Mouse (Mus musculus): Measurements from ENCODE around the gene Bicral. TPM values are rescaled to one million over a fixed set of nuclear protein-coding genes. Genes with fewer than 3 reads are reported as not detected.

Gene Bicral
- polyA plus RNA-seq, 1 experiment from 2014 or later: 3.5 TPM

GRCm38 (mm10) chr17:46823091-46823490, 35.2 kb downstream of the Bicral start:
- Histone ChIP-seq H3K27me3 (ENCODE audit: control insufficient read depth, insufficient read depth, low read length) (no peaks in the 10 kb centered on the region), H3K4me1 (ENCODE audit: control insufficient read depth, insufficient read depth, low read length) (no peaks in the 10 kb centered on the region), H3K27ac (ENCODE audit: low read length) (no peak overlapping the region), H3K4me2 (ENCODE audit: low read depth, low read length) (no peak overlapping the region), H3K9ac (ENCODE audit: low read length) (no peak overlapping the region), H3K9me3 (replicated peaks; ENCODE audit: control insufficient read depth, low read length) (no peaks in the 10 kb centered on the region), H3K4me3 (ENCODE audit: low read length) (no peak overlapping the region), H3K36me3 (ENCODE audit: control insufficient read depth, insufficient read depth) (peaks cover 38% of the 10 kb centered on the region)
- 95% methylated on average over 8 of the region's 8 CpGs for WGBS
- ATAC-seq (replicated peaks; ENCODE audit: extremely low read depth, insufficient read depth, low FRiP score): no peak

- WGBS: 92% methylated on average over 7 of the region's 7 CpGs
- ATAC-seq (replicated peaks; ENCODE audit: extremely low read depth, insufficient read depth, low FRiP score): no peak
- H3K4me1 ChIP-seq (ENCODE audit: control insufficient read depth, insufficient read depth, low read length): no peaks in the 10 kb centered on the region
- no peaks in the 10 kb centered on the region for H3K27me3 ChIP-seq (ENCODE audit: control insufficient read depth, insufficient read depth, low read length)
- peaks cover 28% of the 10 kb centered on the region for H3K36me3 ChIP-seq (ENCODE audit: control insufficient read depth, insufficient read depth)
- H3K9me3 ChIP-seq (replicated peaks; ENCODE audit: control insufficient read depth, low read length): no peaks in the 10 kb centered on the region
- H3K4me2 ChIP-seq (ENCODE audit: low read depth, low read length): no peak overlapping the region
- H3K4me3 ChIP-seq (ENCODE audit: low read length): no peak overlapping the region
- no peak overlapping the region for H3K27ac ChIP-seq (ENCODE audit: low read length)
- H3K9ac ChIP-seq (ENCODE audit: low read length): no peak overlapping the region
Observed at GRCm38 (mm10) chr17:46820628-46821027, 37.7 kb downstream of the Bicral start.

GRCm38 (mm10) chr17:46817734-46818158, 40.5 kb downstream of the Bicral start:
- Histone ChIP-seq H3K27me3 (ENCODE audit: control insufficient read depth, insufficient read depth, low read length) (no peaks in the 10 kb centered on the region), H3K4me3 (ENCODE audit: low read length) (no peak overlapping the region), H3K9me3 (replicated peaks; ENCODE audit: control insufficient read depth, low read length) (no peaks in the 10 kb centered on the region), H3K4me1 (ENCODE audit: control insufficient read depth, insufficient read depth, low read length) (no peaks in the 10 kb centered on the region), H3K9ac (ENCODE audit: low read length) (no peak overlapping the region), H3K27ac (ENCODE audit: low read length) (no peak overlapping the region), H3K36me3 (ENCODE audit: control insufficient read depth, insufficient read depth) (peaks cover 16% of the 10 kb centered on the region), H3K4me2 (ENCODE audit: low read depth, low read length) (no peak overlapping the region)
- ATAC-seq (replicated peaks; ENCODE audit: extremely low read depth, insufficient read depth, low FRiP score): no peak
- 89% methylated on average over 12 of the region's 12 CpGs for WGBS

- ATAC-seq (replicated peaks; ENCODE audit: extremely low read depth, insufficient read depth, low FRiP score): no peak
- Histone ChIP-seq H3K9me3 (replicated peaks; ENCODE audit: control insufficient read depth, low read length) (no peaks in the 10 kb centered on the region), H3K4me3 (ENCODE audit: low read length) (no peak overlapping the region), H3K27ac (ENCODE audit: low read length) (no peak overlapping the region), H3K4me1 (ENCODE audit: control insufficient read depth, insufficient read depth, low read length) (no peaks in the 10 kb centered on the region), H3K9ac (ENCODE audit: low read length) (no peak overlapping the region), H3K4me2 (ENCODE audit: low read depth, low read length) (no peak overlapping the region), H3K27me3 (ENCODE audit: control insufficient read depth, insufficient read depth, low read length) (no peaks in the 10 kb centered on the region), H3K36me3 (ENCODE audit: control insufficient read depth, insufficient read depth) (peaks cover 12% of the 10 kb centered on the region)
- 81% methylated on average over 13 of the region's 13 CpGs for WGBS
Observed at GRCm38 (mm10) chr17:46816306-46816705, 42.0 kb downstream of the Bicral start.

- H3K9me3 ChIP-seq (replicated peaks; ENCODE audit: control insufficient read depth, low read length): no peaks in the 10 kb centered on the region
- no peak for ATAC-seq (replicated peaks; ENCODE audit: extremely low read depth, insufficient read depth, low FRiP score)
- no peak overlapping the region for H3K4me2 ChIP-seq (ENCODE audit: low read depth, low read length)
- H3K4me3 ChIP-seq (ENCODE audit: low read length): no peak overlapping the region
- no peaks in the 10 kb centered on the region for H3K27me3 ChIP-seq (ENCODE audit: control insufficient read depth, insufficient read depth, low read length)
- no peak overlapping the region for H3K27ac ChIP-seq (ENCODE audit: low read length)
- H3K36me3 ChIP-seq (ENCODE audit: control insufficient read depth, insufficient read depth): peaks cover 10% of the 10 kb centered on the region
- no peaks in the 10 kb centered on the region for H3K4me1 ChIP-seq (ENCODE audit: control insufficient read depth, insufficient read depth, low read length)
- 88% methylated on average over 6 of the region's 6 CpGs for WGBS
- H3K9ac ChIP-seq (ENCODE audit: low read length): no peak overlapping the region
Observed at GRCm38 (mm10) chr17:46814497-46814896, 43.8 kb downstream of the Bicral start.

- Histone ChIP-seq H3K36me3 (ENCODE audit: control insufficient read depth, insufficient read depth) (peaks cover 10% of the 10 kb centered on the region), H3K27ac (ENCODE audit: low read length) (no peak overlapping the region), H3K27me3 (ENCODE audit: control insufficient read depth, insufficient read depth, low read length) (no peaks in the 10 kb centered on the region), H3K4me3 (ENCODE audit: low read length) (no peak overlapping the region), H3K9ac (ENCODE audit: low read length) (no peak overlapping the region), H3K4me1 (ENCODE audit: control insufficient read depth, insufficient read depth, low read length) (0 out of 2 replicates have a peak, but pooled peaks cover 2% of the 10 kb centered on the region), H3K9me3 (replicated peaks; ENCODE audit: control insufficient read depth, low read length) (no peaks in the 10 kb centered on the region), H3K4me2 (ENCODE audit: low read depth, low read length) (no peak overlapping the region)
- no peak for ATAC-seq (replicated peaks; ENCODE audit: extremely low read depth, insufficient read depth, low FRiP score)
- 72% methylated on average over 8 of the region's 8 CpGs for WGBS
Observed at GRCm38 (mm10) chr17:46813637-46814036, 44.6 kb downstream of the Bicral start.

- Histone ChIP-seq H3K9ac (ENCODE audit: low read length) (no peak overlapping the region), H3K4me1 (ENCODE audit: control insufficient read depth, insufficient read depth, low read length) (peaks cover 5% of the 10 kb centered on the region; the same call in 1 of the 2 replicates), H3K27me3 (ENCODE audit: control insufficient read depth, insufficient read depth, low read length) (no peaks in the 10 kb centered on the region), H3K4me3 (ENCODE audit: low read length) (no peak overlapping the region), H3K9me3 (replicated peaks; ENCODE audit: control insufficient read depth, low read length) (no peaks in the 10 kb centered on the region), H3K4me2 (ENCODE audit: low read depth, low read length) (no peak overlapping the region), H3K27ac (ENCODE audit: low read length) (no peak overlapping the region), H3K36me3 (ENCODE audit: control insufficient read depth, insufficient read depth) (peaks cover 21% of the 10 kb centered on the region)
- 96% methylated on average over 1 of the region's 1 CpGs for WGBS
- no peak for ATAC-seq (replicated peaks; ENCODE audit: extremely low read depth, insufficient read depth, low FRiP score)
Observed at GRCm38 (mm10) chr17:46812442-46812841, 45.8 kb downstream of the Bicral start.

GRCm38 (mm10) chr17:46810672-46811071, 47.6 kb downstream of the Bicral start:
- Histone ChIP-seq H3K27ac (ENCODE audit: low read length) (no peak overlapping the region), H3K4me2 (ENCODE audit: low read depth, low read length) (no peak overlapping the region), H3K4me3 (ENCODE audit: low read length) (no peak overlapping the region), H3K4me1 (ENCODE audit: control insufficient read depth, insufficient read depth, low read length) (peaks cover 5% of the 10 kb centered on the region; the same call in 1 of the 2 replicates), H3K27me3 (ENCODE audit: control insufficient read depth, insufficient read depth, low read length) (no peaks in the 10 kb centered on the region), H3K36me3 (ENCODE audit: control insufficient read depth, insufficient read depth) (peaks cover 36% of the 10 kb centered on the region), H3K9me3 (replicated peaks; ENCODE audit: control insufficient read depth, low read length) (no peaks in the 10 kb centered on the region), H3K9ac (ENCODE audit: low read length) (no peak overlapping the region)
- no peak for ATAC-seq (replicated peaks; ENCODE audit: extremely low read depth, insufficient read depth, low FRiP score)
- WGBS: 86% methylated on average over 3 of the region's 3 CpGs

- WGBS: 62% methylated on average over 6 of the region's 6 CpGs
- no peak overlapping the region for H3K4me2 ChIP-seq (ENCODE audit: low read depth, low read length)
- H3K27ac ChIP-seq (ENCODE audit: low read length): peak overlapping the region; percentile 83
- no peak overlapping the region for H3K9ac ChIP-seq (ENCODE audit: low read length)
- no peak overlapping the region for H3K4me3 ChIP-seq (ENCODE audit: low read length)
- no peaks in the 10 kb centered on the region for H3K9me3 ChIP-seq (replicated peaks; ENCODE audit: control insufficient read depth, low read length)
- peak; percentile 37 for ATAC-seq (replicated peaks; ENCODE audit: extremely low read depth, insufficient read depth, low FRiP score)
- H3K27me3 ChIP-seq (ENCODE audit: control insufficient read depth, insufficient read depth, low read length): no peaks in the 10 kb centered on the region
- peaks cover 36% of the 10 kb centered on the region for H3K36me3 ChIP-seq (ENCODE audit: control insufficient read depth, insufficient read depth)
- peaks cover 5% of the 10 kb centered on the region; the same call in 1 of the 2 replicates for H3K4me1 ChIP-seq (ENCODE audit: control insufficient read depth, insufficient read depth, low read length)
Observed at GRCm38 (mm10) chr17:46809131-46809830, 49.0 kb downstream of the Bicral start.

Measured in heart, embryonic 16.5 days (tissue).